In genomic region chr8:98402852-98403644, GRCm38 (mm10) we compare ENCODE assay signal across 12 mouse cellular contexts.
DNase-seq lines count a peak whose midpoint lies in the region; ATAC-seq lines count a peak whose summit lies in the region.
"Had no signal": no experiment of that assay in that cellular context is flagged by ENCODE, and none has a peak within 500 bp of the region (broad histone marks: within the 10 kb centered on the region; RNA-seq: fewer than 3 reads in every experiment).

No protein-coding gene starts in this region.

- peak; percentile 62 for DNase-seq in forebrain, embryonic 14.5 days (ENCODE audit: low spot score)
- no peak for DNase-seq in forebrain, embryonic 11.5 days (ENCODE audit: low spot score)
- peak; percentile 2 for DNase-seq in kidney, adult 9 months
- DNase-seq in kidney, postnatal 4 days, result no peak
- DNase-seq in Muller cell, postnatal 12 days (ENCODE audit: inconsistent ontology term), result peak; percentile 71
- DNase-seq in cerebellum, adult 9-11 months, result peak; percentile 34
- DNase-seq in heart, postnatal 36 days, result no peak
- DNase-seq in urinary bladder, postnatal 25 days (ENCODE audit: low spot score), result no peak
- DNase-seq: heart, adult 11 months; kidney, postnatal 14 days; thymus, postnatal 4 days had no signal

- H3K4me2 ChIP-seq in forebrain, embryonic 14.5 days (ENCODE audit: low read length), result no peak overlapping the region
- no peak overlapping the region for H3K4me2 ChIP-seq in forebrain, embryonic 11.5 days (ENCODE audit: low read depth, low read length, severe bottlenecking)
- H3K4me2 ChIP-seq: limb, embryonic 15.5 days had no signal

- H3K9ac ChIP-seq in forebrain, embryonic 14.5 days (ENCODE audit: low read length), result no peak overlapping the region
- no peak overlapping the region for H3K9ac ChIP-seq in forebrain, embryonic 11.5 days (ENCODE audit: low read length)
- H3K9ac ChIP-seq: limb, embryonic 15.5 days had no signal

- no peak; the same call in 1 of the 2 replicates for ATAC-seq in forebrain, embryonic 14.5 days
- ATAC-seq in forebrain, embryonic 11.5 days (replicated peaks; ENCODE audit: low FRiP score), result no peak

- no peaks in the 10 kb centered on the region for H3K9me3 ChIP-seq in forebrain, embryonic 14.5 days (replicated peaks; ENCODE audit: control insufficient read depth, low read length)
- H3K9me3 ChIP-seq in forebrain, embryonic 11.5 days (ENCODE audit: control insufficient read depth, low read length), result no peaks in the 10 kb centered on the region
- H3K9me3 ChIP-seq: limb, embryonic 15.5 days had no signal

- no peaks in the 10 kb centered on the region for H3K36me3 ChIP-seq in forebrain, embryonic 14.5 days (ENCODE audit: control insufficient read depth, insufficient read depth, low read length)
- H3K36me3 ChIP-seq in forebrain, embryonic 11.5 days (ENCODE audit: control insufficient read depth, insufficient read depth, low read length), result no peaks in the 10 kb centered on the region
- H3K36me3 ChIP-seq: limb, embryonic 15.5 days had no signal

- no peaks in the 10 kb centered on the region for H3K4me1 ChIP-seq in forebrain, embryonic 14.5 days (ENCODE audit: control insufficient read depth, insufficient read depth, low read length)
- H3K4me1 ChIP-seq in forebrain, embryonic 11.5 days (replicated peaks; ENCODE audit: control insufficient read depth, insufficient read depth, low read length), result no peaks in the 10 kb centered on the region
- H3K4me1 ChIP-seq: limb, embryonic 15.5 days had no signal

- 75% methylated on average over 11 of the region's 11 CpGs for WGBS in forebrain, embryonic 14.5 days
- WGBS in forebrain, embryonic 11.5 days, result 90% methylated on average over 11 of the region's 11 CpGs

- intact Hi-C loops in heart, postnatal 36 days (cut with DNase I), result no loop called here

- no peak overlapping the region for H3K27ac ChIP-seq in forebrain, embryonic 14.5 days (ENCODE audit: low read depth, low read length)
- H3K27ac ChIP-seq in forebrain, embryonic 11.5 days (ENCODE audit: low read depth, low read length), result no peak overlapping the region
- H3K27ac ChIP-seq: limb, embryonic 15.5 days had no signal

- no peaks in the 10 kb centered on the region for H3K27me3 ChIP-seq in forebrain, embryonic 14.5 days (replicated peaks; ENCODE audit: control insufficient read depth, insufficient read depth, low read length)
- H3K27me3 ChIP-seq in forebrain, embryonic 11.5 days (ENCODE audit: control insufficient read depth, insufficient read depth, low read length), result no peaks in the 10 kb centered on the region
- H3K27me3 ChIP-seq: limb, embryonic 15.5 days had no signal

- H3K4me3 ChIP-seq in forebrain, embryonic 14.5 days (ENCODE audit: low read depth, low read length), result no peak overlapping the region
- H3K4me3 ChIP-seq in forebrain, embryonic 11.5 days (ENCODE audit: low read depth, low read length), result no peak overlapping the region
- H3K4me3 ChIP-seq: limb, embryonic 15.5 days had no signal

Comparison
In these comparisons a context has a peak if more than half of its experiments do, and no peak if none do; other contexts are left out.
1. DNase-seq: peak in forebrain, embryonic 14.5 days (single experiment), kidney, adult 9 months (single experiment), Muller cell, postnatal 12 days (single experiment) and cerebellum, adult 9-11 months (single experiment); none in forebrain, embryonic 11.5 days (single experiment), kidney, postnatal 4 days (0 of 2), heart, postnatal 36 days (0 of 2) and urinary bladder, postnatal 25 days (single experiment).